Mouse (Mus musculus): ENCODE data around the gene Avil.

DNA sequence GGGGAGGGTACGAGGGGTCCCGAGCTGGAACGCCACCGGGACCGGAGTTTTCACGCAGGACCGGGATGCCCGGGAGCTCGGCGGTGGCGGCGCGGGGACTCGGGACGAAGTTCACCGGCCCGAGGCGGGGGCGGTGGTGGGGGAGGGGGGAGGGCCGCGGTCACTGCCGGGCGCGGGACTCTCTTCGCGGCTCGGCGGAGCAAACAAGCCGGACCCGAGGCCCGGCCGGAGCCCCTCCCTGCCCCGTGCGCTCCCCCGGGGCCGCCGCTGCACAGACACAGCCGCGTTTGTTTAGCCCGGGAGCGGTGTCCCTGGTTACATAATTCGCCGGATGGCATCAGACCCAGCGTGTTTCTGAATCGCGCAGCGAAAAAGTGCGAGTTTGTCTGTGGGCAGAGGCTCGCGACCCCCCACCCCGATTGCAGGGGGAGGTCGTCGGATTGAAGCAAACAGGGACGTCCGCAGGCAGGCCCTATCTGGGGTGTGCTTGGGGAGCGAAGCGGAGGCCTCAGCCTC is 20.8 kb upstream of the Avil start:
- TF ChIP-seq KAT2A (conservative IDR thresholded peaks at IDR 0.05; ENCODE audit: low read depth, low read length) (no peak), EP300 (IDR thresholded peaks at IDR 0.05; ENCODE audit: low read depth in 1 of 2, low read length in 2 of 2) (no peak), CTCF (IDR thresholded peaks at IDR 0.05 in 2 of 3, conservative IDR thresholded peaks at IDR 0.05 in 1 of 3; ENCODE audit: control insufficient read depth in 1 of 3, insufficient read depth in 1 of 3, low read depth in 2 of 3, low read length in 3 of 3, poor library complexity in 1 of 3, severe bottlenecking in 1 of 3) (no peak), USF1 (IDR thresholded peaks at IDR 0.05; ENCODE audit: low read depth, low read length) (no peak), GABPA (IDR thresholded peaks at IDR 0.05; ENCODE audit: low read depth, low read length) (no peak), GATA1 (IDR thresholded peaks at IDR 0.05; ENCODE audit: low read depth, low read length) (no peak), SMC3 (IDR thresholded peaks at IDR 0.05; ENCODE audit: low read depth, low read length) (no peak), E2F4 (IDR thresholded peaks at IDR 0.05; ENCODE audit: borderline replicate concordance, low read depth, low read length) (no peak), ZNF384 (IDR thresholded peaks at IDR 0.05; ENCODE audit: low read depth, low read length) (no peak)
